ENCODE assay signal across 11 mouse cellular contexts in genomic region chr4:45520375-45520774, GRCm38 (mm10). TPM values are rescaled to one million over a fixed set of nuclear protein-coding genes. Genes with fewer than 3 reads are reported as not detected.
DNase-seq lines count a peak whose midpoint lies in the region; ATAC-seq and TF ChIP-seq lines count a peak whose summit lies in the region.
"Had no signal": no experiment of that assay in that cellular context is flagged by ENCODE, and none has a peak within 500 bp of the region (broad histone marks: within the 10 kb centered on the region; RNA-seq: fewer than 3 reads in every experiment).

No protein-coding gene starts in this region.

- peak overlapping the region; percentile 51 for H3K9ac ChIP-seq in liver, embryonic 12.5 days
- no peak overlapping the region for H3K9ac ChIP-seq in forebrain, embryonic 11.5 days (ENCODE audit: low read length)
- H3K9ac ChIP-seq: forebrain, postnatal 0 days had no signal

- no peak for DNase-seq in gastrocnemius, adult 2 months
- DNase-seq in gastrocnemius, adult 18-20 months (ENCODE audit: low spot score) = no peak
- DNase-seq in kidney, adult 18-20 months = peak; percentile 74
- DNase-seq in left cerebral cortex, adult 11 months (ENCODE audit: low spot score) = no peak
- no peak for DNase-seq in forebrain, embryonic 11.5 days (ENCODE audit: low spot score)
- no peak for DNase-seq in adipocyte (ENCODE audit: low spot score)
- DNase-seq: forebrain, postnatal 0 days had no signal

- intact Hi-C loops in gastrocnemius, adult 2 months (cut with DNase I) = no loop called here

- no peak for TF ChIP-seq CTCF in gastrocnemius, adult 2 months (IDR thresholded peaks at IDR 0.05)
- TF ChIP-seq CTCF in bone marrow macrophage, adult 2 months (IDR thresholded peaks at IDR 0.05; ENCODE audit: low read depth, low read length) = no peak

- H3K4me1 ChIP-seq in bone marrow macrophage, adult 2 months (ENCODE audit: control insufficient read depth, insufficient read depth, low read length) = peaks cover 39% of the 10 kb centered on the region
- H3K4me1 ChIP-seq in liver, embryonic 12.5 days = peaks cover 97% of the 10 kb centered on the region
- peaks cover 2% of the 10 kb centered on the region; the same call in 1 of the 2 replicates for H3K4me1 ChIP-seq in forebrain, embryonic 11.5 days (replicated peaks; ENCODE audit: control insufficient read depth, insufficient read depth, low read length)

- H3K4me2 ChIP-seq in liver, embryonic 12.5 days = peak overlapping the region; percentile 63
- no peak overlapping the region for H3K4me2 ChIP-seq in forebrain, embryonic 11.5 days (ENCODE audit: low read depth, low read length, severe bottlenecking)

- peak overlapping the region; percentile 79 for H3K27ac ChIP-seq in gastrocnemius, adult 2 months
- peak overlapping the region; percentile 67 for H3K27ac ChIP-seq in bone marrow macrophage, adult 2 months (ENCODE audit: insufficient read depth, low read depth, low read length)
- peak overlapping the region; percentile 89 for H3K27ac ChIP-seq in liver, embryonic 12.5 days
- H3K27ac ChIP-seq in forebrain, embryonic 11.5 days (ENCODE audit: low read depth, low read length) = no peak overlapping the region
- H3K27ac ChIP-seq: hindbrain, embryonic 10.5 days had no signal

- ATAC-seq in liver, embryonic 12.5 days = no peak
- no peak for ATAC-seq in forebrain, embryonic 11.5 days (replicated peaks; ENCODE audit: low FRiP score)
- ATAC-seq: forebrain, postnatal 0 days had no signal

- H3K36me3 ChIP-seq in liver, embryonic 12.5 days = peaks cover 48% of the 10 kb centered on the region
- H3K36me3 ChIP-seq in forebrain, embryonic 11.5 days (ENCODE audit: control insufficient read depth, insufficient read depth, low read length) = no peaks in the 10 kb centered on the region
- H3K36me3 ChIP-seq: hindbrain, embryonic 10.5 days had no signal

- H3K9me3 ChIP-seq in liver, embryonic 12.5 days (replicated peaks) = no peaks in the 10 kb centered on the region
- H3K9me3 ChIP-seq in forebrain, embryonic 11.5 days (ENCODE audit: control insufficient read depth, low read length) = no peaks in the 10 kb centered on the region
- H3K9me3 ChIP-seq: hindbrain, embryonic 10.5 days had no signal

- TF ChIP-seq POLR2A in bone marrow macrophage, adult 2 months (IDR thresholded peaks at IDR 0.05; ENCODE audit: borderline replicate concordance, low read depth, low read length) = no peak

- 0 out of 2 replicates have a peak, but pooled peaks cover 7% of the 10 kb centered on the region for H3K27me3 ChIP-seq in liver, embryonic 12.5 days (replicated peaks)
- no peaks in the 10 kb centered on the region for H3K27me3 ChIP-seq in forebrain, embryonic 11.5 days (ENCODE audit: control insufficient read depth, insufficient read depth, low read length)
- H3K27me3 ChIP-seq: Patski had no signal

- WGBS in liver, embryonic 12.5 days (ENCODE audit: insufficient replicate concordance) = 47% methylated on average over 8 of the region's 8 CpGs
- 79% methylated on average over 8 of the region's 8 CpGs for WGBS in forebrain, embryonic 11.5 days

- peak overlapping the region; percentile 48 for H3K4me3 ChIP-seq in gastrocnemius, adult 2 months
- H3K4me3 ChIP-seq in bone marrow macrophage, adult 2 months (ENCODE audit: insufficient read depth, low read length) = peak overlapping the region; percentile 45
- no peak overlapping the region for H3K4me3 ChIP-seq in liver, embryonic 12.5 days
- H3K4me3 ChIP-seq in forebrain, embryonic 11.5 days (ENCODE audit: low read depth, low read length) = no peak overlapping the region
- H3K4me3 ChIP-seq: hindbrain, embryonic 10.5 days had no signal

RNA-seq across cellular contexts. Expression of gene Shb, which starts 11.9 kb away (rescaled TPM):
- total RNA-seq in gastrocnemius, adult 2 months (2021) = 10 to 100 TPM in 1 of 2 experiments, 1 to 10 TPM in 1; 6.5 to 10.0 TPM
- 1 to 10 TPM; 5.6 to 6.8 TPM for total RNA-seq in gastrocnemius, adult 18-20 months (2021)
- polyA plus RNA-seq in bone marrow macrophage, adult 2 months (2012; ENCODE audit: insufficient read depth, insufficient read length, missing spikeins) = 9.8 and 14.8 TPM in 2 replicates
- 8.7 and 9.9 TPM in 2 replicates for polyA plus RNA-seq in liver, embryonic 12.5 days (2016; fragmentation: Nextera tagmentation; extraction: Ambion mirVana)
- 8.2 and 9.7 TPM in 2 replicates for polyA plus RNA-seq in forebrain, embryonic 11.5 days (2014; fragmentation: Nextera tagmentation; extraction: Ambion mirVana)

Comparison
In these comparisons a context has a peak if more than half of its experiments do, and no peak if none do; other contexts are left out.
1. H3K4me3 ChIP-seq: peak in gastrocnemius, adult 2 months (single experiment) and bone marrow macrophage, adult 2 months (single experiment); none in liver, embryonic 12.5 days (single experiment) and forebrain, embryonic 11.5 days (single experiment).